Mouse (Mus musculus): ENCODE data around the gene Rsad2.
A peak's percentile ranks its signal among the peaks of the same experiment; 100 is the strongest.

DNA sequence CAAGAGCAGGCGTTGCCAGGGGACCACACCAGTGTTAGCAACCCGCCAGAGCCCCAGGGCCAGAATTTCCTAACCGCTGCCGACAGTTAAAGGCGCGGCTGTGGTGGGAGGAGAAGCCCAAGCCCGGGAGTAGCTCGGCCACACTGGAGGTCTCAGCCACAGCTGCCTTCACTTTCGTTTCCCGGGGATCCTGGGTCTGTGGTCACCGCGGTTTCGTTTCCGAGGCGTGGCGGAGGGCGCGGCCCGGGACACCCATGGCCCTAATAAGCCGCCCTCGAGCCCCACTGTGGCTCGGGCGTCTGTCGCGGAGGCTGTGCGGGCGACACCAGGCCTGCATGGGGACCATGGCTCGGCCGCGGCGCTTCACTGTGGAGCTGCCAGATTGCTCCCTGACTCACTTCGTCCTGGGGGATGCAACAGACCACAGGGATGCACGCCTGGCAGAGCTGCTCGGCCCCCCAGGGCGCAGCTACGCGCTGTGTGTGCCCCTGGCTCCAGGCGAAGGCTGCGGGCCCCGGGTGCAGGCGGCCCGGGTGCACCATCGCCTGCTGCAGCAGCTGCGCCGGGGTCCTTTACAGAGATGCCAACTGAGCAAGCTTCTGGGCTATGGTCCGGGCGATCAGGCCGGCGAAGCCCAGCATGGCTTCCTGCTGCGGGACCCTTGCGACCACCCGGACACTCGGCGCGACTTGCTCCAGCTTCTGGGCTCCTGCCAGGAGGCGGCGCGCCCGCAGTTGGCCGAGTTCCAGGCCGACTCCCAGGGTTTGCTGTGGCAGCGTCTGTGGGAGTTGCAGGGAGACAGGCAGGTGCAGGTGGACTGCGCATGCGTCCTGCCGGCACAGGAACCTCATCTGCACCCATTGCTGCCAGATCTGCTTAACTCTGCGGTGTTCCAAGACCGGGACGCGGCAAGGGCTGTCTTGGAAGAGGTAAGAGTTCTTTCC lies 13.1 kb upstream of the Rsad2 start, which contains the start of gene Cmpk2:
- TF ChIP-seq POLR2A (IDR thresholded peaks at IDR 0.05; ENCODE audit: insufficient read depth, low read depth, low read length) (peak; percentile 78), CTCF (IDR thresholded peaks at IDR 0.05) (no peak), EP300 (IDR thresholded peaks at IDR 0.05; ENCODE audit: insufficient read depth, low read depth, low read length) (0 out of 2 replicates have a peak, but pooled peaks have one; percentile 7)

Data from heart, adult 2 months (tissue).